ENCODE assay signal across 11 mouse cellular contexts in genomic region chr10:58714789-58715148, GRCm38 (mm10). TPM values are rescaled to one million over a fixed set of nuclear protein-coding genes. Genes with fewer than 3 reads are reported as not detected.
A peak's percentile ranks its signal among the peaks of the same experiment; 100 is the strongest.
DNase-seq lines count a peak whose midpoint lies in the region; ATAC-seq and TF ChIP-seq lines count a peak whose summit lies in the region.
"Had no signal": no experiment of that assay in that cellular context is flagged by ENCODE, and none has a peak within 500 bp of the region (broad histone marks: within the 10 kb centered on the region; RNA-seq: fewer than 3 reads in every experiment).

No protein-coding gene starts in this region.

- 0 out of 2 replicates have a peak, but pooled peaks cover 5% of the 10 kb centered on the region for H3K4me1 ChIP-seq in embryonic facial prominence, embryonic 14.5 days (ENCODE audit: control insufficient read depth, insufficient read depth, low read length)
- H3K4me1 ChIP-seq in limb, embryonic 11.5 days (ENCODE audit: control insufficient read depth, insufficient read depth, low read length), result no peaks in the 10 kb centered on the region
- H3K4me1 ChIP-seq: liver, embryonic 15.5 days had no signal

- peak overlapping the region; percentile 56 for H3K4me2 ChIP-seq in embryonic facial prominence, embryonic 14.5 days (ENCODE audit: low read depth, low read length)
- peak overlapping the region; percentile 18; the same call in 1 of the 2 replicates for H3K4me2 ChIP-seq in limb, embryonic 11.5 days (ENCODE audit: low read depth, severe bottlenecking)

- H3K9me3 ChIP-seq in embryonic facial prominence, embryonic 14.5 days (ENCODE audit: control insufficient read depth, low read length), result peaks cover 4% of the 10 kb centered on the region; the same call in 1 of the 2 replicates
- H3K9me3 ChIP-seq in limb, embryonic 11.5 days (ENCODE audit: control insufficient read depth, low read length), result no peaks in the 10 kb centered on the region; the same call in 1 of the 2 replicates
- H3K9me3 ChIP-seq: G1E; liver, embryonic 15.5 days had no signal

- H3K36me3 ChIP-seq in embryonic facial prominence, embryonic 14.5 days (ENCODE audit: control insufficient read depth, insufficient read depth, low read length), result no peaks in the 10 kb centered on the region
- H3K36me3 ChIP-seq in limb, embryonic 11.5 days (ENCODE audit: control insufficient read depth, insufficient read depth, low read length), result no peaks in the 10 kb centered on the region
- H3K36me3 ChIP-seq: G1E; liver, embryonic 15.5 days had no signal

- no peak for TF ChIP-seq CTCF in brain, embryonic 14.5 days (IDR thresholded peaks at IDR 0.05; ENCODE audit: borderline replicate concordance, extremely low read depth, insufficient read depth, insufficient read length)

- H3K9ac ChIP-seq in embryonic facial prominence, embryonic 14.5 days (ENCODE audit: low read depth, low read length), result no peak overlapping the region
- H3K9ac ChIP-seq in limb, embryonic 11.5 days (ENCODE audit: low read length), result no peak overlapping the region
- H3K9ac ChIP-seq: liver, embryonic 15.5 days had no signal

- DNase-seq in kidney, adult 11 months, result peak; percentile 3
- no peak for DNase-seq in kidney, postnatal 36 days
- DNase-seq in brain, embryonic 14.5 days (ENCODE audit: low read depth), result peak; percentile 49
- DNase-seq in embryonic facial prominence, embryonic 14.5 days (ENCODE audit: low spot score), result no peak
- DNase-seq in limb, embryonic 11.5 days (ENCODE audit: low spot score), result peak; percentile 21
- DNase-seq in cerebellum, adult 9-11 months, result no peak
- no peak for DNase-seq in T-cell, adult 2 months (ENCODE audit: low spot score)
- no peak for DNase-seq in adrenal gland, adult 2 months

- no peak overlapping the region for H3K27ac ChIP-seq in embryonic facial prominence, embryonic 14.5 days (replicated peaks; ENCODE audit: low read depth, low read length)
- no peak overlapping the region for H3K27ac ChIP-seq in limb, embryonic 11.5 days (replicated peaks; ENCODE audit: low read depth, low read length)
- H3K27ac ChIP-seq: liver, embryonic 15.5 days had no signal

- H3K27me3 ChIP-seq in embryonic facial prominence, embryonic 14.5 days (replicated peaks; ENCODE audit: control insufficient read depth, insufficient read depth, low read length), result no peaks in the 10 kb centered on the region
- no peaks in the 10 kb centered on the region for H3K27me3 ChIP-seq in limb, embryonic 11.5 days (ENCODE audit: control insufficient read depth, insufficient read depth, low read length)
- H3K27me3 ChIP-seq: liver, embryonic 15.5 days had no signal

- no peak for ATAC-seq in embryonic facial prominence, embryonic 14.5 days (ENCODE audit: low read depth)
- ATAC-seq in limb, embryonic 11.5 days (ENCODE audit: insufficient number of reproducible peaks, low FRiP score, low TSS enrichment, low read depth), result no peak

- TF ChIP-seq POLR2A in brain, embryonic 14.5 days (IDR thresholded peaks at IDR 0.05; ENCODE audit: borderline replicate concordance, extremely low read depth, insufficient read depth, insufficient read length, poor library complexity, severe bottlenecking), result no peak

- no peak overlapping the region for H3K4me3 ChIP-seq in embryonic facial prominence, embryonic 14.5 days (ENCODE audit: low read depth, low read length)
- H3K4me3 ChIP-seq in limb, embryonic 11.5 days (ENCODE audit: low read depth, low read length), result no peak overlapping the region
- H3K4me3 ChIP-seq: liver, embryonic 15.5 days had no signal

- 61% methylated on average over 3 of the region's 3 CpGs for WGBS in embryonic facial prominence, embryonic 14.5 days
- WGBS in limb, embryonic 11.5 days, result 33% methylated on average over 3 of the region's 3 CpGs

RNA-seq across cellular contexts. Expression of gene Gm17542, which starts 3.2 kb away (rescaled TPM):
- polyA plus RNA-seq in brain, embryonic 14.5 days (2012; rRNA removed), result not detected in 2 replicates
- polyA plus RNA-seq in embryonic facial prominence, embryonic 14.5 days (2014; fragmentation: Nextera tagmentation; extraction: Ambion mirVana), result not detected in 2 replicates
- not detected in 2 replicates for polyA plus RNA-seq in limb, embryonic 11.5 days (2014; fragmentation: Nextera tagmentation; extraction: Ambion mirVana)
- not detected for total RNA-seq in adrenal gland, adult 2 months (2021)
- not detected in 2 replicates for polyA plus RNA-seq in adrenal gland, adult 2 months (2012; rRNA removed)
- total RNA-seq: adrenal gland, postnatal 36 days; G1E had no signal
- polyA plus RNA-seq: G1E; liver, embryonic 15.5 days had no signal

RNA-seq across cellular contexts. Expression of gene Edar, which starts 39.3 kb away (rescaled TPM):
- polyA plus RNA-seq in brain, embryonic 14.5 days (2012; rRNA removed), result 0.67 and 0.97 TPM in 2 replicates
- polyA plus RNA-seq in embryonic facial prominence, embryonic 14.5 days (2014; fragmentation: Nextera tagmentation; extraction: Ambion mirVana), result 1.4 and 2.6 TPM in 2 replicates
- 2.5 and 3.0 TPM in 2 replicates for polyA plus RNA-seq in limb, embryonic 11.5 days (2014; fragmentation: Nextera tagmentation; extraction: Ambion mirVana)
- 1 to 10 TPM in 1 of 2 experiments, not detected in 1; 1.5 TPM for total RNA-seq in adrenal gland, adult 2 months (2021)
- 0.04 and 0.07 TPM in 2 replicates for polyA plus RNA-seq in adrenal gland, adult 2 months (2012; rRNA removed)
- total RNA-seq: G1E had no signal
- polyA plus RNA-seq: G1E; liver, embryonic 15.5 days had no signal

Comparison
In these comparisons a context has a peak if more than half of its experiments do, and no peak if none do; other contexts are left out.
1. DNase-seq: peak in kidney, adult 11 months (single experiment), brain, embryonic 14.5 days (single experiment) and limb, embryonic 11.5 days (single experiment); none in kidney, postnatal 36 days (0 of 2), embryonic facial prominence, embryonic 14.5 days (single experiment), cerebellum, adult 9-11 months (single experiment), T-cell, adult 2 months (single experiment) and adrenal gland, adult 2 months (single experiment).